Mouse (Mus musculus): ENCODE data around the gene Slc5a2.

Slc5a2 gene

DNA sequence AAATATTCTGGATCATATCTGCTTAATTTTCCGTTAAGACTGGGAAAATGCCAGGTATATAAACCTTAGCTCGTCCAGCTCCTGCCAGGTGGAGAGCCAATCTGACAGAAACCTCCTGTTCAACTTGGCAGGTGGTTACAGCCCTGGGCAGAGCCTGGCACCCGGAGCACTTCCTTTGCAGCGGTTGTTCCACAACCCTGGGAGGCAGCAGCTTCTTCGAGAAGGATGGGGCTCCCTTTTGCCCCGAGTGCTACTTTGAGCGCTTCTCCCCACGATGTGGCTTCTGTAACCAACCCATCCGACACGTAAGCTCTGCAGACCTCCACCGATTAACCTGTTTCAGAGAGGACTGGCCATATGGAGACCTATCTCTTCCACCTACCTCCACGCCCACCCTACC lies 13.5 kb upstream of the Slc5a2 start:
- no peak for DNase-seq (ENCODE audit: low spot score)

DNA sequence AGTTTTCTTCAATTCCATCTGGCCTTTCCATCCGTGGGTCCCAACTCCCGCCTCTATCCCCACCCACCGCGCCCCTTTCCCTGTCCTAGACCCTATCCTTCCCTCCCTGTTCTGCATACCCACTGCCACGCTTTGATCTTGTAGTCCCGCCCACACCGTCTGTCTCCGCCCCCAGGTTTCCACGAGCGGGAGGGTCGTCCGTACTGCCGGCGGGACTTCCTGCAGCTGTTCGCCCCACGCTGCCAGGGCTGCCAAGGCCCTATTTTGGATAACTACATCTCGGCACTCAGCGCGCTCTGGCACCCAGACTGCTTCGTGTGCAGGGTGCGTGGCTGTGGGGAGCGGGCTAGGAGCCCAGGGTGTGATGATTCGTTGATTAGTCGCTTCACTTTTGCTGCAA lies 12.8 kb upstream of the Slc5a2 start:
- peak; percentile 80 for DNase-seq (ENCODE audit: low spot score)

DNA sequence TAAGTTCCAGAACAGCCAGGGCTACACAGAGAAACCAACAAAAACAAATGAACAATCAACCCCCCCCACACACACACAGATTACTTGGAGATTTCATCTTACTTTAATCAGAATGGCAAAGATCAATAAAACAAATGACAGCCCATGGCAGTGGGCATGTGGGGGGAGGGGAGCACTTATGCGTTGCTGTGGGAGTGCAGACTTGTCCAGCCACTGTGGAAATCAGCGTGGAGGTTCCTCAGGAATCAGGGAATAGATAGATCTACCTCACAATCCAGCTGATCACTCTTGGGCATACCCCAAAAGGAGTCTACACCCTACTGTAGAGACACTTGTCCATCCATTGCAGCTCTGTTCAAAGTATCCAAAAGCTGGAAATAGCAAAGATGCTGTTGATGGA lies 10.5 kb upstream of the Slc5a2 start:
- no peak for DNase-seq (ENCODE audit: low spot score)

DNA sequence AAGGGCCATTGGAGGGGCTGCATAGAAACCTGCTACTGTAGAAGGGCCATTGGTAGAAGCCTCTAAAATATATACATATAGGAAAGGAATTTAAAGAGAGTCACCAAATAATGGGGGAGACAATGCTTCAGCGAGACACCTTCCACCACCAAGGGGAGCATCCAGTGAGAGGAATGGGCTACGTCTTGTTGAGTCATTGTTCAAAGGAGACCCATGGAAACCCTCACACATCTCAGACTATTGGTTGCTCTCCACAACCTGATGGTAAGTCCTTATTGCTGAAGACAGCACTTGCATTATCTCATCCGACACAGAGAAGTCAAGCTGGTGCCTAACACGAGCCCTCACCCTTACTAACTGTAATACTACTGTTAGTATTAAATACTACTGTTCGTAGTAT lies 9.7 kb upstream of the Slc5a2 start:
- DNase-seq (ENCODE audit: low spot score) = no peak

DNA sequence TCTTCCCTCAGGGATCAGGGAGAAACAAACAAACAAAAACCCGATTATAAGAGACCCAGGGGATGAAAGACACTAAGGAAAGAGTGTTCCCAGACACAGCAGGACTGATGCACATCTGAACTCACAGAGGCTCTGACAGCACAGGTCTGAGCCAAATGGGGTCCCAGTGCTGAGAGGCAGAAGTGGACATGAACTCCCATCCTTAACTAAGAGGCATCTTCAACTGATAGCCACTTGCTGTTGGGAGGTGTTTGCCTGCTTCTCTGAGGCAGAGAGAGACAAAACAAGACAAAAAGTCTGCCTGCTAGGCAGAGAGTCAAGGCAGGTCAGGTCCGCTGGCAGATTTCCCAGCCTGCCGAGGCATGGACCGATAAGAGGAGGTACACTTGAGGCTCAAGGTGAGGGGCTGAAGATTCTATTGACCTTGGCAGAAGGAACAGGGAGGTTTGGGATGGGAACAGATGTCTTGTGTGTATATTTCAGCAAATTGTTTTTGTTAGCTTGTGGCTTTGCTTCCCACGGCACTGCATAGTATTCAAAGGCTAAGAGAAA lies 8.6 kb upstream of the Slc5a2 start:
- no peak for DNase-seq (ENCODE audit: low spot score)

DNA sequence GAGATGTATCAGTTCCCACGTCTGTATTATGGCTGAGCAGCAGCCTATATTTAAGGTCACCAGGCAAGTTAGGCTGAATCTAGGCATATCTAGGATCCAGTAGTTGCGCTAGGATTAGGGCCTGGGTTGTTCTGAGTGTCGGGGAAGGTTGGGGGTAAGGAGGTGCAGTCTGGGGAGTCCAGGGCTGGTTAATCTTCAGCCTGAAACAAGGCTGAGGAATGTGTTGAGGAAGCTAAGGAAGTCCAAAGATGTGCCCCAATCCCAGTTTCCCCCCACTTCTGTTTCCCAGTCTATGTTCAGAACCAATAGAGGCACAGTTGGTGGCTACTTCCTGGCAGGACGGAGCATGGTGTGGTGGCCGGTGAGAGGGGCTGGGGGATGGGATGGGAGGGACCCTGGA lies 599 bp downstream of the Slc5a2 start:
- DNase-seq (ENCODE audit: low spot score) = no peak

DNA sequence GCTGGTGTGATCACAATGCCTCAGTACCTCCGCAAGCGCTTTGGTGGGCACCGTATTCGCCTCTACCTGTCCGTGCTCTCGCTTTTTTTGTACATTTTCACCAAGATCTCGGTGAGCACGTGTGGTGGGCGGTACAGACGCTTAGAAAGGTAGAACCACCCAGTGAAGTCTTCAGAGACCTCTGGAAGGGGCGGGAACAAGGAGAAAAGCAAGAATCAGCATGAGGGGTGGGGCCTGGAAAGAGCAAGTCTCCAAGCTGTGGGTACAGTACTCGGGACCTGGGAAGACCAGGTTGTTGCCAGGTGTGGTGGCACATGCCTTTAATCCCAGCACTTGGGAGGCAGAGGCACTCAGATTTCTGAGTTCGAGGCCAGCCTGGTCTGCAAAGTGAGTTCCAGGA lies 1.9 kb downstream of the Slc5a2 start:
- DNase-seq (ENCODE audit: low spot score) = no peak

DNA sequence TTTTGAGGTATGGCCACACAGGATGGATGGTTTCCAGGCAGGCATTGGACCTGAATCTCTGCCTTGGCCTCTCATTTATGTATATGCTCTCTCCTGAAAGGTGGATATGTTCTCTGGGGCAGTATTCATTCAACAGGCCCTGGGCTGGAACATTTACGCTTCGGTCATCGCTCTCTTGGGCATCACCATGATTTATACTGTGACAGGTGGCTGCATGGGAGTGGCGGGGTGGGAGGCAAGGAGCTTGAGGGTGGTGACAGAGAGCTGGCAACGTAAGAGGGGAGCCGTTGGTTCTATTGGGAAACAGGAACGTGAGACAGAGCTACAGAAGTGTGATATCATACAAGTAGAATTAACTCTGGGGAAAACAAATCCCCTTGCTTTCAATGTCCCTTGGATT lies 2.4 kb downstream of the Slc5a2 start:
- no peak for DNase-seq (ENCODE audit: low spot score)

DNA sequence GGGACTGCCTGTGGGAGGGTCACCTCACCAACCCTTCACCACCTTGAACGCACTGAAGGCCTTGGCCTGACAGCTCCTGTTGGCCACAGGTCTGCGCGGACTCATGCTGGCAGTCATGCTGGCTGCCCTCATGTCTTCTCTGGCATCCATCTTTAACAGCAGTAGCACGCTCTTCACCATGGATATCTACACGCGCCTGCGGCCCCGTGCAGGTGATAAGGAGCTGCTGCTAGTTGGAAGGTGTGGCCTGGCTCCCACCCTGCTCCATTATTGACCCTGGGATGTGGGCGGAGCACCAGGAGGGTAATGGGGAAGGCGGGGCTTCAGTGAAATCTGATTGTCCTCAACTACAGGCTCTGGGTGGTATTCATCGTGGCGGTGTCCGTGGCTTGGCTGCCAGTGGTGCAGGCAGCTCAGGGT lies 5.0 kb downstream of the Slc5a2 start:
- no peak for DNase-seq (ENCODE audit: low spot score)

DNA sequence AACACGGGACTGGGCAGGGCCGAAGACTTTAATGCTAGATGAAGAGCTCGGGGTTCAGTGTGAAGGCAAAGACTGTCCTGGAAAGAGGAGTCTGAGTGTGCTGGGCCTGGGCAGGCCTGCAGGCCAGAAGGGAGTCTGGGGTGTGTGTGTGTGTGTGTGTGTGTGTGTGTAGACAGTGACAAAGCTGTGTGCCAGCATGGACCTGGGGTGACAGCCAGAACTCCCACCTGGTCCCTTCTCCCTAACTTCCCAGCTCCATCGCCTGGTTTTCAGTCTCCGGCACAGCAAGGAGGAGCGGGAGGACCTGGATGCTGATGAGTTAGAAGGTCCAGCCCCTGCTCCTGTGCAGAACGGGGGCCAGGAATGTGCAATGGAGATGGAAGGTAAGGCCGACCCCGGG lies 6.0 kb downstream of the Slc5a2 start:
- no peak for DNase-seq (ENCODE audit: low spot score)

DNA sequence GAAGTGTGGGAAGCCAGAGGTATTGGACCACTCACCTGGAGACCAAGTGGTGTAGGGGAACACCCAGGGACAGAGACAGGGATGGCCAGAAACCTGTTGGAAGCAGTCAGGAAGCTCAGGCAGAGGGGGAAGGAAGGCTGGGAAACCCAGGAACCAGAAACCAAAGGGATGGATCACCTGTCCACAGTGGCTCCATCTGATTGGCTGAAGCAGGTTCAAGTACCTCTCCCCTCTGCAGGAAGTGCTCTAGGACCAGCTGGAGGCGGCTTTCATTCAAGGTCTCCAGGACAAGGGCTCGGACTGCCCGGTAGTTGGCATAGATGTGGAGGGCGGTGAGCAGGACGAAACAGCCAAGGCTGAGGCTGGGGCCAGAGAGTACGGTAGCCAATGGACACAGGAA lies 10.6 kb downstream of the Slc5a2 start:
- no peak for DNase-seq (ENCODE audit: low spot score)

DNA sequence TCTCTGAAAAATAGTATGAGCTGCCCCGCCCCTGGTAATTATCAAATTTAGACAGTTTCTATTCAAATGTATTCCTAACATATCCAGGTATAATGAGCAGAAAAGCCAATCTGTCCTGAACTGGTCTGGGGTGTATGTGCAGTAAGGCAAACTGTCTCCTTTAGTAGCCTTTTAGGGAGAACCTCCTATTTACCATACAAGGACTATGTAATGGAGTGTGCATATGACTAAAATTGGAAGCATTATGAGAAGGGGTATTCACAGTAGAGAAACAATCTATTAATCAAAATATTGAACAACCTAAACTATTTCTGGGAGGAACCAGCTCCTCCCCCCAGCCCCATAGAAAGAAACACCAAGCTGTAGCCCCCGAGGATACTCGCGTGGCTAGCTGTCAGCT lies 14.3 kb downstream of the Slc5a2 start:
- DNase-seq (ENCODE audit: low spot score) = no peak

DNA sequence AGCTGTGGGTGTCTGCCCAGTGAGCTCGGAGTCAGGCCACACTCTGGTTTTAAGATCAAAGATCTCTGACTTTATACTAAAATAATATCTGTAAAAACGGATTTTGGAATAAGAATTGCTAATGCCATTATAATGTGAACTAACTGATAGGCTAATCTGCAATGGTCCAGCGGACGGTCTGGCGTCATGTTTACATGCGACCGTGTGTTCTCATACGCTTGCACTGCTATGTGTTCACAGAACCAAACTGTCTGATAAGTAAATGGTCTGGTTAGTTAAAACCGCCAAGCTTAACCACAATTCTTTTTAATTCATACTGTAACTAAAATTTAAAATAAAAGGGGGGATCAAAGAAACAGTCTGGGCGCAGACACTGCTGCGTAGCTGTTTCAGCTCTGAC lies 16.3 kb downstream of the Slc5a2 start:
- DNase-seq (ENCODE audit: low spot score) = no peak

DNA sequence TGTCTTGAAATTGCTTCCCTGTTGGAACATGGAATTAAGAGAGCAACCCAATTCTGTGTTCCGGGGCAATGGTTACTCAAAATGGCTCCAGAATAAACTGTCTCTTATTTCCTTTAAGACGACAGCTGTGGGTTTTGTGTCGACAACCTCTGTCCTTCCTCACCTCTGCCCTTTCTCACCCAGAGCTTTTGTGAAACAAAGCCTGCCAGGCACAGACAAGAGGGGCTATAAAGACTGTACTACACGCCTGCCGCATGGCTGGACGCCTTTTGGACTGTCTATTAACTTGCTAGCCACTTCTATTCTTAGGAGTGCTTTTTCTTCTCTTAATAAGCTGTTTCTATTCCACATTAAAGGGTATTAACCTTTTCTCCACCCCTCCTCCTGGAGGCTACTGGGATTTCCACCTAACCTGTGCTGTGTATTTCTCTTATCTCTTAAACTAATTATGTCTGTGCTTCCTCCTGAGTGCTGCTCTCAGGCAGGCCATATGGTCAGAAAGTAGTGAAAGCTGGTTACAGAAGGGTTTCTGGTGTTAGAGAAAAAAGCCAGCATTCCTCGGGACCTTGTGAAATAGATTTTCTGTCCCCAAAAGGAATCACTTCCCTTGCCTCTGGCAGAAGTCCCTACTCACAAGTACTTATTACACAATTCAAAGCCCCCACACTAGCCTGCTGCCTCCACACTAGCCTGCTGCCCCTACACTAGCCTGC lies 17.2 kb downstream of the Slc5a2 start:
- DNase-seq (ENCODE audit: low spot score) = no peak

DNA sequence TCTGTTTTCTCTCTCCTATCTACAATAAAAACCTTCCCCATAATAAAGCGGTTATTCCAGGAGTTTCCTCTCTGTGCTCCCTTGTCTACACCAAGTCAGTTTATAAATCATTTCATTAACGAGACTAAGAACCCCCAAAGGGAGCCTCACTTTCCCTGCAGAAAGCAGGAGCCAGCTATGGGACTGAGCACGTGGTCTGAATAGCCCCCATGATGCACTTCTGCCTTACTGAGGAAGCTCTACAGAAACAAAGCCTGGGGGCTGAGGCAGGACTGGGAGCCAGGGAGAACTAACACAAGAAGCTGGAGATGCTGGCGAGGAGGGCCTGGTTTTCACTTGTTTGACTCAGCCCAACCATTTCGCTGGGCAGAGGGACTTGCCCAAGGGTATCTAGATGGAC lies 18.6 kb downstream of the Slc5a2 start:
- DNase-seq (ENCODE audit: low spot score) = no peak

DNA sequence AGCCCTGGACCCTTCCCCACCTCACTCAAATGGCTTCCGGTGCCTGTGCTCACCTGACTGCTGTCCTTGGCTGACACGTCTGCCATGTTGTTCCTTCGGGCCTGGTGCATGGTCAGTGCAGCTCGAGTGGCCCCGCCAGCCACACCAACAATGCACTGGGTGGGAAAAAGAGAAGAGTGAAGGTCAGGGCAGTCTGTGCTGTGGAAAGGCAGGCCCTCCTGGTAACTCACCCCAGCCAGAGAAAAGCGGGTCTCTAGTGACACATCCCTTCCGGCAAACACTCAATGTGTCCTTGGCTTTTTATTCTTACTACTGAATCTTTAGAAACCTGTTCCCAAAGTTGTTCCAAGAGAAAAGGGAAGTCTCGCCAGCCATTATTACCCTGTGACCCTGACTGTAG lies 19.6 kb downstream of the Slc5a2 start:
- DNase-seq (ENCODE audit: low spot score) = no peak

DNA sequence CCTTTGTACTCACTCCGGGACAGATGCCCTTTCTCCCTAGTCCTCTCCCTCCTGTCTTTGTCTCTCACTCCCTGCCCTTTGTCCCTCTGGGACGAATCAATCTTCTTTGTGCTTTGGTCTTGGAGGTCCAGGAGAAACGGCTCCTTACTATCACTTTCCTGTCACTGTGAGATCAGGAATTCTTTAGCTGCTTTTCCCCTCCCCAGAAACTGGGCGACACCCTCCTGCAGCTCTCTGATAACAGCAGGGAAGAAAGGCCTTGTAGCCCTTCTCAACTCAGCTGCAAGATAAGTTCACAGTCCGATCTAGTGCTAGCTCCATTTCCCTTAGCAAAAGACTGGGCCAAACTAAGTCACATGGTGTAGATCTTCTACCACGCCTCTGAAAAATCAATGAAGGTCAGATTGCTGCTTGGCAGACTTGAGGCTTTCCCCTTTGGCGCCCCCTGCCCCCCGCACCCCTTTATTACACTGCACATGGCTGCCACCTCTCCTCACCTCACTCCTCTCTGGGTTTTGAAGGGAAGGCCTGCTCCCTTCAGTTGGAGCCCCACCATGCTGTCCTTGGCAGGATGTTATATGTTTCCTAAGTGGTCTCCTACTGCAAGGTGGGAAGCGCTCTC lies 23.6 kb downstream of the Slc5a2 start:
- no peak for DNase-seq (ENCODE audit: low spot score)

DNA sequence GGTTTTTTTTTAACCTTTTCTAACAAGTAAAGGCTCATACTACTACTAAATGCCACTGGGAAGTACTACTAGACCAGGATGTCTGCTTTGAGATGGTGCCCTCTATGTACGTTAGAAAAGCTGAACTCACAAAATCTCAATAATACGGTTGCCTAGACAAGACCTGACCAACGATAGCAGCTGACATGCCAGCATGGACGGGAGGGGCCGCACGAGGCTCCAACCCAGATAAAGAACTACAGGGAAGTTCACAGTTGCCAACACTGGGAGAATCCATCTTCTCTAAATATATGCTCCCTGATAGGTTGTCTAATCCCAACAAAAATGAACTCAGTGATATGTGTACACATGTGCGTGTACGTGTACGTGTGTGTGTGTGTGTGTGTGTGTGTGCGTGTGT lies 29.3 kb downstream of the Slc5a2 start:
- no peak for DNase-seq (ENCODE audit: low spot score)

DNA sequence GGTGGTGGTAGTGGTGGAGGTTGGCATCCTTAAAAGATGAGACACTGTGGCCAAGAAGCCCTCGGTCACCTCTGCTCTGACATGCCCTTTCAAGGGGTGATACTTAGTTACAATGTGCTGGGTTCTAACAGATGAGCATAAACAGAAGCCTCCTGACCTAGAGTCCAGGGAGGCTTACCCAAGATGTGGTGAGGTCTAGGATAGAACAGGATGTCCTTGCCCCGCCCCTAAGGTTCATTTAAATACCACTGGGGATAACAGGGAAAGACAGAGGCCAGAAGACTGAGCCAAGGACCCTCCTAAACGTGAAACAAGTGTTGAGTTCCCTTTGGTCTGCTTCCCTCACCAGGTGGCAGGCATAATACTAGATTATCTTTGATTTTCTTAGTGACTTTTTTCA lies 31.1 kb downstream of the Slc5a2 start:
- no peak for DNase-seq (ENCODE audit: low spot score)

DNA sequence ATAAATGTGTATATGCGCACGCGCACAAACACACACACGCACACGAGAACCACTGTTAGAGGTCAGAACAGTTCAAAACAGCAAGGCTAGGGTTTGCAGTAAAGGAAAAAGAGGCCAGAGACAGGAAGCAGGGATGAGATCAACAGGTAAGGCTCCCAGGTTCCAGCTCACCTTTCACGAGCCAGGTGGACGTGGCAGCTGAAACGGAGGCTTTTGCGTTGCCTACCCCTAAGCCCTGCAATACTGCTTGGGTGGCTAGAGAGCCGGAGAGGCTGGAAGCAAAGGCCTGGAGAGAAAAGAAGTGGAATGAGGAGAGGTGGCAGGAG lies 31.8 kb downstream of the Slc5a2 start:
- DNase-seq (ENCODE audit: low spot score) = no peak

DNA sequence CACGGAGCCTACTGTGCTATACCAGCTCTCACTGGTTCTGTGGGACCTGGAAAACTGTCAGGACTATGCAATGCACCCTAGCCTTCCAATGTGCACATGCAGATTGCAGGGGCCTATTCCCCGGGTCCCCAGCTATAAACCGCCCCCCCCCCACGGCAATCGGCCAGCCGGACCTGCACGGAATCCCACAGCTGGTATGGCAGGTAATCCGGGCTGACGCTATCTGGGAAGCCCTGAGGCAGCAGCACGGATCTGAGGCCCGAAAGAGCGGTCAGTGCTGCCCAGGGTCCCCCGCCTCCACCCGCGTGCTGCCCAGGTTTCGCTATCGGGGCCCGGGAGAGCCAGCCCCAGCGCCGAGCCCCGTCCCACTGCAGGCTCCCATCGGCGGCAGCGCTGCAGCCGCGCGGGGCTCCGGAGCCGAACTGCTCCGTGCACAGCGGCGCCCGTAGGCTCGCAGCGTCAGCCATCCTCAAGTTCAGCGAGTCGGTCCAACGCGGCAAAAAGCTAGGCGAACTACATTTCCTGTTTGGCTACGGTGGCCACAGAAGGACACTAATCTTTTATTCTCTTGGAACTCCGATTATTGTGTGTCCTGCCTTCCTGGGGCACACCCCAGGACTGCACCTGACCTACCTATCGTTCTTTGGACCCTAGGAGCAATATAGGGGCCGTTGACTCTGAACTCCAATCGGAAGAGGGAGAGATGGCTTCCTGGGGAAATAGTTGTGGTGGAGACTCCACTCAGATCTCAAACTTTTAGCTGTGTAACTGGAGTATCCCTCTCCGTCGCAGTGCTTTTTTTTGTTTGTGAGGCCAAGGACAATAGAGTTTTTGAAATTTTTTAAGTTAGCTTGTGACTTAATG lies 32.4 kb downstream of the Slc5a2 start, which contains the start of gene BC017158:
Gene BC017158 (minus strand): TSS at position 554 of the 864 bp plus-strand sequence.
- DNase-seq (ENCODE audit: low spot score) = peak; percentile 68

DNA sequence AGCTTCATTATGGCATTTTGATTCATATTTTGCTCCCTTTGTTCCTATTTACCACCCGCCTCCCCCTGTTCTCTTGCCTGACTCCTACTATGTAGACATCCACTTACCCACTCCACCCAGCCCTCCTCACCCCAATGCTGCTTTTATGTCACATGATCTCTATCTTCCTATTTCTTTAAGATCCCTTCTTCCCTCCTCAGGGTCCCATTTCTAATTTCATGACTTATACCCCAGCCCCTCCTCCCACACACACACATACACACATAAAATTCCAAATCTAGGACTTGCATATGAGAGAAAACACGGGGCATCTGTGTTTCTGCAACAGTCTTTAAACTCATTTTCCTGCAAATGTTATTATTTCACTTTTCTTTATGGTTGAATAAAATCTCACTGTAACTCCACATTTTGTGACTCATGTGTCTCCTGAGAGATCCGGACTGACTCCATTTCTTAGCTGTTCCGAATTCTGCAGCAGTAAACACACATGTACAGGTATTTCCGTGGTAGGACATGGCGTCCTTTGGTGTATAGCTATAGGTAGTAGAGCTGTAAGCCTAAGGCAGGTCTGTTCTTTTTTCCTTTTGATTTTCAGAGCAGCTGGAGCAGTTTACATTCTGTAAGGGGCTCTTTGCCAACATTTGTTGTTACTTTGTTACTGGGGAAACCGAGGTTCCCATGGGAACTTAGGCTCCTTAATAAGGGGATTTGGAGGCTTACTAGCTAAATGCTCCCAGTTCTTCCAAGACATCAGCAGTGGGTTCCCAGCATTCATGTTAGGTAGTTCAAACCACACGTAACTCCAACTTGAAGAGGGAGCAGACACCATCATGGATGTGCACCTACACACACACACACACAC lies 33.3 kb downstream of the Slc5a2 start:
- DNase-seq (ENCODE audit: low spot score) = peak; percentile 34
